Mouse (Mus musculus): ENCODE measurements around the gene Sept11.

Gene Sept11

DNA sequence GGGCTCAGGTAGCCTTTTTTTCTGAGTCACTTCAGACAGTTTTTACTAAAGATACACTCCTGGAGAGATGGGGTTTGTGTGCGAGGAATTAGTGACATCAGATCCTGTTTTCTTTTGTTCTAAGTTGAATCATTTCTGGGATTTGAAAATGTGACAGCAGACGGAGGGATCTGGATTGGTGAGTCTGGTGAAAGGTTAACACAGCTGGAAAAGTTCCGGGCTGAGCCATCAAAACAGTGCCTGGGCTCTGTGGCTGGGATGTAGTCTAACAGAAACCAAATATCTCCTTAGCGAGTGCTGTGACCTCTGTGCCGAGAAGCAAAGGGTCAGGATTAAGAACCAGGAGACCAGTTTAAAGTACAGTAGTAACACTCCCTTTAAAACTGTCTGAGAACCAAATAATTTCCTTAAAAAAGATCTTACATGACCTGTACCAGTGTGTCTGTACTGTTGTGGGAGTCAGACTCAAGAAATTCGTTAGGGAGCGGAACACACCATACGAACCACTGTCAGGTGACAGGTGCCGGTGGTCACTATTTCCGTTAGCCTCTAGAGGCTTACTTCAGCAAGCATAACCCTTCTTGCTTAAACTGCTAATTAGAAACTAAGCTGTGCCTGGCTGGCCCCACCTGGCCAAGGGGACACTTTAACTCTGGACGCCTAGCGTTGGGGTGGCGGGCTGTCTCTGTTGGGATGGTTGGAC is 4.1 kb downstream of the Sept11 start:
- no peak for DNase-seq

DNA sequence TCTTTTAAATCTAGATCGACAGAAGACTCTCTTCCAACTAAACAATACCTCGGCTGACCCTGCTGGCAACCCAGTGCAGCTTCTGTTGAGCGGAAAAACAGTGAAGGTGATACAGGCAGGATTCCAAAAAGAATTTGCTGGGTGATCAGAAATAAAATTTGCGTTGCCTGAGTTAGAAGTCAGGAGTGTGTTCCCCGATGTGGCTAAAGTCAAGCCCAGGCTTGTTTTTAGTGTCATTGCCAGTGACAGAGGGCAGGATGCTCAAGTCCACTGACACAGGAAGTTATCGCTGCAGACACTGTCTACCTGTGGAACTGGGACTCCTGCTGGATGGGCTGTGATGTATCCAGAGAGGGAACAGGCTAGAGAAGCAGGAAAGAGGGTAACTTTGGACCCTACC is 5.0 kb downstream of the Sept11 start:
- no peak for DNase-seq

DNA sequence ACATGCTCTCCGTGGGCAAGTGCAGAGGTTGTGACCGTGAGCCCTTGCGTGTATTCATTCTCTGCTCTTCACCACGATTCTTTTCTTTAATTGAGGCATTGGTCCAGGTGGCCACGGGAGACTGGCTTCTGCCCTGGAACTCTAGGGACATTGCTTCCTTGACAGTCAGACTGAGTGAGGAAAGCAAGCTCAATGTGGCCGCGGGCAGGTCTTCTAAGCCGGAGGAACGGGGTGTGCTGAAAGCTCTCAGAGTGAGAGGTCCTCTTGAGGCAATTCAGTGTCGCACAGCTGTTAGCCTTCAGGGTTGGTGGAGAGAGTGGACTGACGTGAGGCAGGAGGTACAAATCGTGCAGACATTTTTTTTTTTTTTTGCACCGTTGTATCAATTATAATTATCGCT is 5.6 kb downstream of the Sept11 start:
- no peak for DNase-seq

DNA sequence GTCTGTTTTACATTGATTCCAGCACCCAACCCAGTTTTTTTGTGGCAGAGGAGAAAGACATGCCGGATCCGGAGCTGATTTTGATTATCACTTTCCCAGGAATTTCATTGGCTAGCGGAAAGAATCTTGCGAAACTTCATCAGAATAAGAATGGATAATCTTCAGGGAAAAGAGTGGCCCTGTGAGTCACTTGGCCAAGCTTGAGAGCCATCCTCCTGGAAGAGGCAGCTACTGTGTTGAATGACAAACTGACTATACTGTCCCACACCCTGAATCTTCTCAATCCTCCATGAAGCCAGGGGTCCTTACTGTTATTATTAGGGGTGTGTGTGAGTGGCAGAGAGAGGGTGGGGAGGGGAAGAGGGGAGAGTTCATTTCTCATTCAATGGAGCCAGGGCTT is 7.7 kb downstream of the Sept11 start:
- no peak for DNase-seq

DNA sequence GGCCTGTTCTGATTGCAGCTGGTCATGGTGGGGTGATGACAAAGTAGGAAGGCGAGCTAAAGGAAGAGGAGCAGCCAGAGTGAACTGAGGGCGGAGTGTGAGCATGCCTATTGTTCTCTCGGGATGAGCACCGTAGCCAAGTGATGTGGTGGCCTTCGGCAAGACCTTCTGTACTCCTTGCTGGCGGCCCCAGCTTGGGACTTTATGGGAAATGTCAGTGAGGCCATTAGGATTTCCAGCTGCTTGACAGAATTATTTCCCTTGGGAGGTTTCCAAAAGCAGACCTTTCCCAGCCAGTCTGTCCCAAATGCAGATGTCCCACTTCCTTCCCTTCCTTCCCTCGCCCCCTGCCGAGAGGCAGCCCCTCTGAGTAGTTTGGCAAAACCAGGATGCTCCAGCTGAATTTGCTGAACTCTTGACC is 8.1 kb downstream of the Sept11 start:
- DNase-seq: no peak

DNA sequence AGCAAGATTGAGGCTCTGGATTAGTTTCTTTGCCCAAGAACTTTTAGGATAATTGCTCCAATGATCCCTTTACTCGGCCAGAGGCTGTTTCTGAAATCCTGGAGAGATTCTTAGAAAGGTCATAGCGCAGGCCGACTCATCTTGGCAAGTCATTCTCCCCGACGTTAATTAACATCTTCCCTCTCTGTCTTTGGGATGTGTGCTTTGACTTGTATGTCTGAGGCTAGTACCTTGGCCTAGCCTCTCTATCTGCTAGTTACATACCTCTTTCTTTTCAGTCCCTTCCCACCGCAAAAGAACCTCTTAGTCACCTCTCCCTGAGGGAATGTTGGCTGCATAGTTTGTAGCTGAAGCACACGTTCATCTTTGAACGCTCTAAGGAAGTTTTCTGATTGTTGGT is 10.4 kb downstream of the Sept11 start:
- DNase-seq: no peak

DNA sequence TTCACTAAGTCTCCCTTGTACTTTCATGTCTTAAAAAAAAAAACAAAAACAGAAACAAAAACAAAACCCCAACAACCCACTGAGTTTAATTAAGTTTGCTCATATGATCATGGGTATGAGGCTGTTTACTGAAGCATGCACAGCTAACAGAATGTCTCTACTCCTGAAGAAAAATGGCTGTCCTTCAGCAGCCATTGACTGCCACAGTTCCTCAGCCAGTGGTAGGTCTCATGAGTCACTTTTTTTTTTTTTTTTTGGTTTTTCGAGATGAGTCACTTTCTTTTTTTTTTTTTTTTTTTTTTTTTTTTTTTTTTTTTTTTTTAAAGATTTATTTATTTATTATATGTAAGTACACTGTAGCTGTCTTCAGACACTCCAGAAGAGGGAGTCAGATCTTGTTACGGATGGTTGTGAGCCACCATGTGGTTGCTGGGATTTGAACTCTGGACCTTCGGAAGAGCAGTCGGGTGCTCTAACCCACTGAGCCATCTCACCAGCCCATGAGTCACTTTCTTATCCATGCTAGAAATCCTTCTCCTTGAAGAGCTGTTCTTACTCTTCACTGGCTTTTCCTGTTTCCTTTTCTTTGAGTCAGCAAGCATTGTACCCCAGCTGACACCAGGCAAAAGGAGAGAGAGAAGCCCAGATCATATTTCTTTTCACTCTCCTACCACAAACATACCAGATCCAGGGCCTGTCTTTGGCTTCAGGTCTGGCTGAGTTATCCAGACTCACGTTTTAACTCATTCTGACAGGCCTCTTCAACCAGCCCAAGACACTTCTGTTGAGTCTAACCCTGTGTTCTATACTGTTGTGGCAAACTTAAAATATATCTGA is 12.0 kb downstream of the Sept11 start:
- no peak for DNase-seq

DNA sequence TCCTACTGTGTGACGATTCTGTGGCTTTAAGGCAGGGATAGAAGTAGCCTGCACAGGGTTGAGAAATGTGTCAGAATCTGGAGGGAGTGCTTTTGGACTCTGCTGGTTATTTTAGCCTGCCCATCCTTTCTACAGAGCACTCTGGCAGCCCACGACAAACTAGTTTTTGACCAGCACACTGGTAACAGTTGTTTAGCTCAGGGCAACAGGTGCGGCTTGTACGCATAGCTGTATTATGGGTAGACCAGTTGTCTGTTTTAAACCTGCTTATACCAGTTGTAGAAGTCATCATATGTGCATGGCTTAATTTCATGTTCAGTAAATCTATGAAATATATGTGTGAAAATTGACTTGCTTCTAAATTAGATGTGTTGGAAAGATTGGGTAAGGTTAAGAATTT is 12.8 kb downstream of the Sept11 start:
- no peak for DNase-seq

DNA sequence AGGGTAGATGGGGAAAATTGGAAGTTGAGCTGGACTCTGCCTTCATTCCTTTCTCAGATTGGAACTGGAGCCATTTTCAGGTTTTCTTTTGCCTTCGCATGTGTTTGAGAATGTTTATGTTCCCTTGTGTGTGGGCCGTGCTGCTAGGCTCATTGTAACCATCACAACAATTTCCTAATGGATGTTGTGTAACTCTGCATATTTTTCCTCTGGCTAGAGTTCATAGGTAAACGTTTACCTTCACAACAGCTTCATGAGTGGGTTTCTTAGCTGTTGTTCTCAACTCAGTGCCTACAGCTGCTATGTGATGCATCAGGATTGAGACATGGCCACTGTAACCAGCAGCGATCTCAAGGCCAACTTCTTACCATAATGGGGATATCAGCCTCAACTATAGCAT is 15.5 kb downstream of the Sept11 start:
- DNase-seq: no peak

DNA sequence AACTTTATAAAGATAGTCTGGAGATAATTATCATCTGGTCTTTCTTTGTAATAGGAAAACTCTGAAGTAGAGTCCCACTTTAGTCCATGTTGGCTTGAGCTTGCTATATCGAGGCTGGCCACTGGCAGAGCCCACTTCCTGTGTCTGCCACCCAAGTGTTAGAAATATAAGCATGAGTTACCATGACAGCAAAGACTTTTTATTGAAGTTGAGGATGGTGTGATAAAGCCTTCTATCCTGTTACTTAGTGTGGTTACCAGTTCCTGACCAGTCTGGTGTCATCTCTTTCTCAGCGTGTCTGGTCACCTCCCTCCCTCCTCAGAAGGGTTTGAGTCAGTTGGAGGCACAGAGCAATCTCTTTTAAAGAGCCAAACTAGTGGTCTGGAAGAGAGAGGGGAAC is 16.3 kb downstream of the Sept11 start:
- DNase-seq: no peak

DNA sequence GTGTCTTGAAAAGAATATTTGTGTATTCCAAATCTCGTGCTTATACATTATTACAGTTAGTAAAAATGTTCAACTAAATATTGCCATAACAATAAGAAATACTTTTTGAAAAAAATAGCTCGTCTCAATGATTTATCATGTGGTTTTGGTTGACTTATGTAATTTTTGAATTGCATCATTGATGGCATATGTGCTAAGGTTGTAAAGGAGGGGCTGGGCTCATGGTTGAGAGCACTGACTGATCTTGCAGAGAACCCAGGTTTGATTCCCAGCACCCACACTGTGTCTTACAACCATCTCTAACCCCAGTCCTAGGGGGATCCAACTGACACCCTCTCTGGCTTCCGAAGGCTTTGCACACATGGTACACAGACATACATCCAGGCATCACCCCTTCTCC is 19.1 kb downstream of the Sept11 start:
- no peak for DNase-seq

DNA sequence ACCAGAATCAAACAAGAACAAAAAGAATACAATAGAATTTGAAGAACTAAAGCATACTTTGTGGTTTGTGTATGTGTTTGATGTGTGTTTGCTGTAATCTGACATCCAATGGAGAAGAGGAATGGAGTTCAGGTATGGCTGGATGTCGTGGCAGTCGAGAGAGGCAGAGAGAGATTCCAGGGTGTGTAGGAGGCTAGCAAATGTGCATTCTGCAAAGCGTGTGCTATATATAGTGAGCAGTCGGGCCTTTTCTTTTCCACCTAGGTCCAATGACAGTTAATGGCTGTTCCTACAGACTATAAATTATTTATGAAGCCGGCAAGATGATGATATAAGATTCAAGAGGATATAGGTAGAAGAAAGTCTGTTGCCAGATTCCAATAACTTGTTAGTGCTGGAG is 20.3 kb downstream of the Sept11 start:
- no peak for DNase-seq

DNA sequence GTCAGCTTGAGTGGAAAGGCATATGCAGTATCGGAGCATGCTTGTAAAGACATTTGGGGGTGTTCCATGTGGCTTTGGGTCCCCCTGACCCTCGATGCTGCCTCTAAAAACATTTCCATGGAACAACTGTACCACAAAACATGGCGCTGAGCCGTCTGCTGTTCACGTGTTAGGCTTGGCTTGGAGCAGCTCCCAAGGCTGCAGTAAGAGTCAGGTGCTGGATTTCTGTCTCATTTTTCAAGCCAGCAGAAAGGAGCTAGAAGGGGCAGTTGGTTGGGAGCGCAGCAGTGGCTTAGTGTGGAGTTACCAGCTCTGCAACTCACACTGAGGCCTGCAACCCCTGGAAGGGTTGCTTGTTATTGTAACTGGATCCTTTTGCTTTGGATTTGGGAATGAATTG is 21.3 kb downstream of the Sept11 start:
- DNase-seq: no peak

DNA sequence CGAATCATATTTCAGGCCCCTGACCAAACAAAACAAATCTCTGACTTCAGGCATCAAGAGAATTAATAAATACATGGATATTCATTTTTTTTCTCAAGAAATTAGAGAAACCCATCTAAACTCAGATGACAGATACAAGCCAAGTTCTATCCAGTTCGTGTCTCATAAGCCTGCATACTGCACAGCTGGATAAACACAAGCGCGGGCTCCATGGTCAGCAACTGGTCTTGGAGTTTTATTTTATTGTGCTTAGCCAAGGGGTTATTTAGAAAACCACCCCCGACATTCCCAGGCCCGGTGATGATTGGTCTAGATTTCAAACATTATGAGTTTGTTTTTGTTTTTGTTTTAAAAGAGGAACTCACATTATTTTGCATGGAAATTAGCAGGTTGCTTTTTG is 21.8 kb downstream of the Sept11 start:
- no peak for DNase-seq

DNA sequence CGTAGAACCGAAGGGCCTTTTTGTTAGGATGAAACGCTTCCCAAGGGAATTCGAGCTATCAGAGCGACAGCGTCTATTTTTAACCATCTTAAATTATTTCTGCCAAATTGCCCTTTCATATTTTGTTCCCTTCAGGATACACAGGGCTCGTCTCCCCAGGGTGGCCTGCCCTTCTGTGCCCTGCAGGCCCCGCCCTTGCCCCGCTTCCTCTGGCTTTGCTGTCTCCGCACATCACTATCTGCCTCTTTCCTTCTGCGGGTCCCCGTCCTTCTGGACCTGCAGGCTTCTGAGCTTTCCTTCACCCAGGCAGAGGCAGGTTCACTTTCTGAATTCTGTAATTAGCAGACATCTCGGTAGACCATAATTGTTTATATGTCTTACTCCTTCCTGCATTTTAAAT is 22.6 kb downstream of the Sept11 start:
- no peak for DNase-seq

DNA sequence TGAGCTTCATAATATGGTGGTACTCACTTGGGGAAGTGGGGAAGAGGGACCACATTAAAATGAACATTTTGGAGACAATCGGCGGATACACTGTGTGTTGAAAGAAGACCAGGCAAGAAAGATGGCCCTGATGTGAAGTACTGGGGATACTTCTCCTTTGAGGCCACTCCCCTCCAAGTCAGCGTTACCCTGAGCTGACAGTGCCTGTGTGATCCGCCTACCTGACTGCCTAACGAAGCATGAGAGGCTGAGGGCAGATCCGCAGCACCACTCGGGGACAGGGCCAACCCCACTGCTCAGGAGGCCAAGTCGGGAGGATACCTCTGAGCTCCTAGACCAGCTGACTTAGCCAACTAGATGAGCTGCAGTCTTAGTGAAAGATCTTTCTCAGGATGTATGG is 24.4 kb downstream of the Sept11 start:
- no peak for DNase-seq

DNA sequence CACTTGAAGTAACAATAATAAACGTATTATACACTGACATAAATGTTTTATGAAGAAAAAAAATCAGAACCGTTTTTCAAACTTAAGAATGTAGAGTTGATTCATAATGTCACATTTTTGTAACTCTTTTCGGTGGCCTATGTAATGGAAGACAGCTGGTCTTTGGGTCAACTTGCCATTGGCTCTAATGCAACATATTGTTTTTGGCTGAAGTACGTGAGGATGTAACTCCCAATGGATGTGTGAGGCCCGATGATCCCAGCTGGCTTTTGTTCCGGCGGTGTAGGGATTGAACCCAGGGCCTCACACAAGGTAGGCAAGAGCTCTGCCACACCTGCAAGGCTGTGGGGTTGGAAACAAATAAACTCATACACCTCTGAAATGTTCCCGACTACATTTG is 28.4 kb downstream of the Sept11 start:
- DNase-seq: no peak

DNA sequence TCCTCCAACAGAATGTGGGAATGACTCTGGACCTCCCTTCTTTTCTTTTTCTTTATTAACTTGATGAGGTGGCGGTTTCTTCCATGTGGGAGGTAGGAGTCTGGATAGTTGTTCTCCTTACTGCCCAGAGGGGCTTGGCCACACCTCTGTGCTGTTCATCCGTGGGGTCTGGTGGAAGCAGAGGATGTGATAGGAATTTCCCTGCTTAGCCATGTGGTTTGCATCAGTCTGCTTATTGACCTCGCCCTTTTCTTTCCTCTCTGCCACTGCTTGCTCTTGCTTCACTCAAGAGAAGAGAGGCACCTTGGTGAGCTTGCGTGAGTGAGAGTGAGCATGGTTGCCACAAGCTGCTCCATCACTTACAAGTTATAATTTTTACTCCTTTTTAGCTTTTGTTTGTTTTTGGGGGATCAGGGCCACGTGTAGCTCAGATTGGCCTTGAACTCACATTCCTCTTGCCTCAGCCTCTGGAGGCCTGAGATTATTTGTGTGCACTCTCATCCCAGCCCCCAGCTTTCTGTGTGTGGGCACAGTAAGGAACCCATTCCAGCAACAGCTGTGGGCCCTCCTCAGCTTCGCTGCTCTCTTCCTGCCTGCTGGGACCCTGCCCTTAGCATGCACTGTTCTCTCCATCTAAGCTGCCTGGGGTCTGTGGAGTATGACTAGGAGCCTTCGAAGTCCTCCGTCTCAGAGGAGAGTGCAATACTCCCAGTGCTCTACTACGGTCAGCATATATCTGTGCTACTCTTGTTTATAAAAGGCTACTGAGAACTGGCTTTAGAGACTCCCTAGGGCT is 31.0 kb downstream of the Sept11 start:
- no peak for DNase-seq

DNA sequence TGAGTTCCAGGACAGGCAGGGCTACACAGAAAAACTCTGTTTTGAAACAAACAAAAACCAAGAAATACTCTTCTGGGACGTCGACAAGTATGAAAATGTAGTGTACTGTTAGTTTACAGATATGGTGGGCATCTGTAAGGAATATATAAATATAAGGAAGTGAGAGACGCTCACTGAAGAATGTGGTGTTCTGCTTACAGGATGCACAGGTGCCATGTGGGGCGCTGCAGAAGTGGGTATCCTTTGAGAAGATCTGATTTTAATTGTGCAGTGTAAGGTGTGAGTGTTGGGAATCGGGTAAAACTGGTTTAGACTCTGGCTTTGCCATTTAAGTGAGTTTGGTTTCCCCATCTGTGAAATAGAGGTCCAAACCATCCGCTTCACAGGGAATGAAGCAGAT is 32.1 kb downstream of the Sept11 start:
- DNase-seq: no peak

DNA sequence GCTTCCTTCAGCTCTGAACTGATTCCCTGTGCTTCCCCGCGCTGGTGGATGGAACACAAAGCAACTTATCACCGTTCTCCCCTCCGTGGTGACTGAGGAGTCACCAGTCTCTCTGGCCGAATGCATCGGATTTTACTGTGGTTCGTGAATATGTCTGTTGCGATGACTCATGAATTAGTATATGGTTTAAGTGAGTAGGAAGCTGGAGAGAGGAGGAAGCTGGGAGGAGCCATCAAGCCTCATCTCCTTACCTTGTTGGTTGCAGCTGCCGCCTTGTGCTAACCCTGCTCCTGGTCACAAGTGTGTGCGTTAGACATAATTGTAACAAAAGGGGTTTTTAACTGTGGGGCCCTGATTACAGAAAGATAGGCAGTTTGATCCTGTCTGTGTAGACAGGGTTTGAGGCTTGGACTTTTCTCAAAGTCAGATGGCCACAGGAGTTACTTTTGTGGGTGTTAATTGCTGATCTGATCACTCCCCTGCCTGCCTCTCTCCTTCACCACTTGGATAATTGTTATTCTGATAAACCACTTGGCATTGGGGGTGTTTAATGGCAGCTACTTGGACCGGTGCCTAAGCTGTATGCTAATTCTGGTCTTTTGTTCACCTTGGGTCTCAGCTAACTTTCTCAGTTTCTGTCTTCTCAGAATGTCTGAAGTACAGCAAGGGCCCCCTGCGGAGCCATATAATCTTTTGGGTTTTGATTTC is 33.1 kb downstream of the Sept11 start:
- DNase-seq: no peak

DNA sequence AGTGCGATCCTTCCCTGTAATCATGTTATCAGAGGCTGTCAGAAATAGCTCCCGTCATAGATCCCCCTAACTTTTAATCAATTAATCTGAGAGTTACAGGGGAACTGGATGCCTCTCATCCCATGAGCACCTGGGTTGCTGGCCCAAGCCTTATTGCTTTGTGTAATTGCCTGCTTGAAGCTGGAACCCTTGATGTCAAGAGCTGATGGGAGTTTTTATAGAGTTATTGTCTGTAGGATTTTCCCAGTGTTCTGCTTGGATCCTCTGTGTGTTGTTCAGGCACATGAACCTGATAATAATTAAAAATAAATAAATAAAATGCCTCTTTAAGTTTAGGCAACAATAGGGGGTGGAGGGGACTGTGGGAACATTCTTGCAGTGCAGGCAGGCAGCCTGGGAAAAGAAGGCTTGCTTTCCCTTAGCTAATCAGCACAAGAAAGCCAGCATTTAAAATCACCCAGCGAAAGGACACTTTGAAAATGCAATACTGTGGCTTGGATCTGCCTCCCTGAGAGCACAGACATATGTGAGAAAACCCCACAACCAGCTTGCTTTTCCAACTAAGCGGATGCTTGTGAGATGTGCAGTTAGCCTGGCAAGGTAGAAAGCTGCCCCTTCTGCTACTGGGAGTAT is 33.8 kb downstream of the Sept11 start:
- no peak for DNase-seq

DNA sequence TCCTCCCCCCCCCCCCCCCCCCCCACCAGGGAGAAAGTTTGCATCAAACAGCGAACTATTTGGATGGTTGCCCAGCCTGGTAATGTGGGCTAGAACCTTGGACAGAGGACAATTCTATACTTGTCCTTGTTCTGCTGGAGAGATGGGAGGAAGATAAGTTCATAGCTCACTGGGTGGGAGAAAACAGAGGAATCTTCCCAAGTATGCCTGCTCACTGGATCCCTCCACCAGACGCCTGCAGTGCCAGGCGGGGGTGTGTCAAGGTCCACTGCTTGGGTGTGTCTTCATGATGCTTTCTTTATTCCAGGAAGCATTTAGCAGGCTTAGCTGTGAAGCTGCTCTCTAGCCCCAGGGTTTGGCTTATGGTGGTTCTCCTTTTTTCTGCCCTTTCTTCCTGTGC is 34.5 kb downstream of the Sept11 start:
- DNase-seq: no peak

DNA sequence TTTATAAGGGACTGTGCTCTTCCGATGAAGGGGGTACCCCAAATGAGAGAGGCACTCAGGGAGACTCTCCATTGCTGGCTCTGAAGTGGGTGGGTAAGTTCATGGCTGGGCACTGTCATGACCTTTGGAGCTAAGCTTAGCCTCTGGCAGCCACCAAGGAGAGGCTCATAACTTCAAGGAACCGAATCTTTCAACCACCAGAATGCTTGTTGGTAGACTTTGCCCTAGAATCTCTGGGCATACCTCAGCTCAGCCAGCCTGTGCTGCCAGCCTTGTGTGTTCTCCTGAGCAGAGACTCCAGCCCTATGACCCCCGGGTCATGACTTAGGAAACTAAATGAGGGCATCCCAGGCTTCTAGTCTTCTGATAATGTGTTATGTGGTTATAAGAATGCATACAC is 35.5 kb downstream of the Sept11 start:
- no peak for DNase-seq

Data from cerebellum, adult 8-10 months (tissue).